Mouse (Mus musculus) embryonic facial prominence, embryonic 11.5 days (tissue): ENCODE measurements around the gene Tead3. TPM values are rescaled to one million over a fixed set of nuclear protein-coding genes. Genes with fewer than 3 reads are reported as not detected.

Experiments
- ATAC-seq: fragments of 200-750 bp; cut with Nextera tagmentation; replicated peaks from 2 replicates; pipeline ENCODE4 v1.8.0; 2017; ENCODE audit warnings: low read depth; ENCODE audit not compliant: insufficient number of reproducible peaks, low FRiP score, low TSS enrichment
- DNase-seq: peaks from one replicate; pipeline ENCODE4 v3.0.0-alpha.2; 2015; ENCODE audit warnings: low spot score
- H3K27ac ChIP-seq: fragments of 300-500 bp; sonication (generic); replicated peaks from 2 replicates; pipeline ENCODE4 v1.5.1; 2014; ENCODE audit warnings: mild to moderate bottlenecking, low read depth, low read length, control low read depth
- H3K27me3 ChIP-seq: fragments of 300-500 bp; sonication (generic); 2 replicates; pipeline ENCODE4 v1.6.1; 2014; ENCODE audit warnings: mild to moderate bottlenecking, low read length, moderate library complexity, mixed read lengths; ENCODE audit not compliant: control insufficient read depth, insufficient read depth
- H3K36me3 ChIP-seq: fragments of 300-500 bp; sonication (generic); replicated peaks from 2 replicates; pipeline ENCODE4 v1.6.1; 2014; ENCODE audit warnings: low read depth, mild to moderate bottlenecking, low read length, moderate library complexity, mixed read lengths; ENCODE audit not compliant: control insufficient read depth, insufficient read depth
- H3K4me1 ChIP-seq: fragments of 300-500 bp; sonication (generic); 2 replicates; pipeline ENCODE4 v1.6.1; 2014; ENCODE audit warnings: low read length, mixed read lengths; ENCODE audit not compliant: control insufficient read depth, insufficient read depth
- H3K4me2 ChIP-seq: fragments of 300-500 bp; sonication (generic); 2 replicates; pipeline ENCODE4 v1.6.1; 2014; ENCODE audit warnings: low read depth, mild to moderate bottlenecking, control low read depth, low read length, moderate library complexity
- H3K4me3 ChIP-seq: fragments of 300-500 bp; sonication (generic); 2 replicates; pipeline ENCODE4 v1.5.1; 2014; ENCODE audit warnings: low read depth, low read length, control low read depth
- H3K9ac ChIP-seq: fragments of 300-500 bp; sonication (generic); replicated peaks from 2 replicates; pipeline ENCODE4 v1.6.1; 2014; ENCODE audit warnings: mild to moderate bottlenecking, control low read depth, low read length
- H3K9me3 ChIP-seq: fragments of 300-500 bp; sonication (generic); replicated peaks from 2 replicates; pipeline ENCODE4 v1.6.1; 2016; ENCODE audit warnings: mild to moderate bottlenecking, low read length, inconsistent platforms, mixed read lengths; ENCODE audit not compliant: control insufficient read depth
- WGBS: fragments of 180-500 bp; shearing (Covaris S2); extraction: QIAGEN DNeasy Blood & Tissue Kit; methylation state at CpG from one replicate; pipeline ENCODE4 v1.1.7; 2014; 5-methylcytosine and 5-hydroxymethylcytosine counted together
- polyA plus RNA-seq: library from polyadenylated mRNA; unstranded; fragments of >200 nt; fragmentation: Nextera tagmentation; extraction: Ambion mirVana; gene quantifications from 2 replicates; pipeline ENCODE4 v1.2.1, GENCODE M21; 2014

The Tead3 gene
- polyA plus RNA-seq, 1 experiment from 2014 or later, result 8.6 TPM

DNA sequence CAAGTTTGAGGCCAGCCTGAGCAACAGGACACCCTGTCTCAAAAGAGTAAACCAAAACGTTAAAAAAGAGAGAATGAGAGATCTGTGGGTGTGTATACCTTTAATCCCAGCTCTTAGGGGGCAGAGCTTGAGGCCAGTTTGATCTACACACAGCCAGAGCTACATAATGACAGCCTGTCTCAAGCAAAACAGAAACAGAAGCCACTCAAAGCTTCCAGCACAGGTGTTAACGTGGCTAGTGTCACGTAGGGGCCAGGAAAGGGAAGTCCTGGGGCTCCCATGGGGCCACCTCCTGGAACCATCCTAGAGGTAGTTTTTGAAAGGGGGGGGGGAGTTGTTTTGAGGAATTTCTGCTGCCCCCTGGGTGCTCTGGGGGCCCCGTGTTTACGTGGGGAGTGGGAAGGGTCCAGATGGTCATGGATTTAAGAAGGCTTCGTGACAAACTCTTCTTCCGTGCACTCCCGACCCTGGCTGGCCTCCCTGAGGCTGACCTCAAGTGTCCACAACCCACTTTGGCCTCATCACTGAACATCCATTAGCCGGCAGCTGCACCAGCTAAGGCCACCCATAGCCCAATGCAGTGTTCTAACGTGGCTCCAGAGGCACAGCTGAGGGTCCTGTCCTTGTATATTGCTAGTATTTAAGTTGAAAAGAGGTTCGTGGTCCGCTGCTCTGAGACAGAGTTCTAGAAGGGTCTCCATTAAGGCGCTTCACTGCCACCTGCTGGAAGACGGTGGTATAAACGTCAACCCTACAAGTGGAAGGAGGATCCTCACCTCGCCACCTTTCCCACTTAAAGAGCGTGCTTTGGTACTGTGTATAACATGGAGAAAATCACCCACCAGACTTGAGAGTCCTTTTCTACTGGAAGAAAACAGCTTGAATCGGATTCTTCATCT lies 42.1 kb downstream of the Tead3 start:
- Histone ChIP-seq H3K4me2 (no peak overlapping the region), H3K27ac (no peak overlapping the region), H3K9ac (peak overlapping the region; percentile 15; the same call in 1 of the 2 replicates), H3K27me3 (no peaks in the 10 kb centered on the region), H3K9me3 (no peaks in the 10 kb centered on the region), H3K4me3 (no peak overlapping the region), H3K4me1 (no peaks in the 10 kb centered on the region), H3K36me3 (no peaks in the 10 kb centered on the region)
- ATAC-seq (0 out of 2 replicates have a peak, but pooled peaks have one; percentile 6), DNase-seq (peak; percentile 94)
- WGBS, result 16% methylated on average over 18 of the region's 18 CpGs

DNA sequence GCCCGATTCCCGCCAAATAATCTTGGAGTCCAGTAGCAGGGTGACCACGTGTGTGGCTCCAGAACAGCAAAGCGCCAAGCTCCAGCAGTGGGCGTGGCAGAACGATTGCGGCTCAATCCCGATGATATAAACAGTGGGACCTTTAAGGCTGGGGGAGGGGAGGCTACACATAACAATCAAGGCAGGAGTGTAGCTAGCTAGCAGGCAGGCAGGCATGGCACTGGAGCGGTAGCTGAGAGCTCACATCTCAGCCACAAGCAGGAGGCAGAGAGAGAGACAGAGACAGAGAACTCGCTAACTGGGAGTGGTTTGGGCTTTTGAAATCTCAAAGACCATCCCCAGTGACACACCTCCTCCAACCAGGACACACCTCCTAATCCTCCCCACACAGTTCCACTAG lies 45.4 kb downstream of the Tead3 start:
- no peaks in the 10 kb centered on the region for H3K36me3 ChIP-seq
- no peak overlapping the region for H3K9ac ChIP-seq
- no peak overlapping the region for H3K27ac ChIP-seq
- DNase-seq (no peak), ATAC-seq (no peak)
- WGBS, result 57% methylated on average over 10 of the region's 10 CpGs
- no peaks in the 10 kb centered on the region for H3K27me3 ChIP-seq
- no peak overlapping the region for H3K4me2 ChIP-seq
- H3K4me1 ChIP-seq, result peaks cover 2% of the 10 kb centered on the region; the same call in 1 of the 2 replicates
- no peak overlapping the region for H3K4me3 ChIP-seq
- no peaks in the 10 kb centered on the region for H3K9me3 ChIP-seq

DNA sequence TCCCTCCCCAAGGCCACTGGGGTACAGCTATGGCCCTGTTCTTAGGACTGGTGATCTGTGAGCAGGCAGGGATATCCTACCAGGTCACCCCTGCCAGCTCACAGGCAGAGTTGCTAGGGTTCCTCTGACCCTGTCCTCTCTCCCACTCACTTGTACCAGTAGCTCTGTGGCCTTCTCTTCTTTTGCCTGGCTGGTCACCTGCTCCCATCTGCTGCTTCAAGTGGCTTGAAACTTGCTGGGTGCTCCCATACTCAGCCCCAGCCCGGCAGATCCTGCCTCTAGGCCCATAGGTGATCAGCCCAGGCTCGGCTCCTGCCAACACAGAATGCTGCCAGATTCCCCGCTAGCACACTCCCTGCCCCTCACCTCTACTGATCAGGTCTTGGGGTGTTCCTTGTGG lies 49.8 kb downstream of the Tead3 start:
- H3K27ac ChIP-seq, result no peak overlapping the region
- H3K4me2 ChIP-seq, result no peak overlapping the region
- H3K27me3 ChIP-seq, result no peaks in the 10 kb centered on the region
- ATAC-seq (no peak), DNase-seq (no peak)
- peaks cover 5% of the 10 kb centered on the region for H3K4me1 ChIP-seq
- 65% methylated on average over 3 of the region's 3 CpGs for WGBS
- H3K9me3 ChIP-seq, result no peaks in the 10 kb centered on the region
- no peak overlapping the region for H3K9ac ChIP-seq
- H3K4me3 ChIP-seq, result no peak overlapping the region
- no peaks in the 10 kb centered on the region; the same call in 1 of the 2 replicates for H3K36me3 ChIP-seq

DNA sequence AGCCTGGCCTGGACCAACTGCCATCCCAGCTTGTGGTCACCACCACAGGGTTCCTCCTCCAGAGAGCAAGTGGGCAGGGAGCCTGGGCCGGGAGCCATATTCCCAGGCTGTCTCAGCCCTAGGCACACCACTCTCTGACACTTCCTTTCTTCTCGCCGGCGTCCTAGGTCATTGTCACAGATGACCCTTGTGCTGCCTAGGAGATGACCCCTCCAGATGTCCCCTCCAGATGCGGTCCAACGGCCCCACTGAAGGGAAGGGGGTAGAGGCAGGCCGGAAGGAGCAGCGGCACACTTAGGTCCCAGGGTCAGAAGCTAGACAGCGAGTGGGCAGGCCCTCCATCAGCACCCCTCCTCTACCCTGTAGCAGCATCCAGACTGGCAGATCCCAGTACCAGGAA lies 50.3 kb downstream of the Tead3 start:
- 21% methylated on average over 9 of the region's 9 CpGs for WGBS
- no peak overlapping the region for H3K4me2 ChIP-seq
- DNase-seq (no peak), ATAC-seq (0 out of 2 replicates have a peak, but pooled peaks have one; percentile 19)
- no peak overlapping the region for H3K4me3 ChIP-seq
- no peaks in the 10 kb centered on the region; the same call in 1 of the 2 replicates for H3K36me3 ChIP-seq
- 0 out of 2 replicates have a peak overlapping the region, but pooled peaks have one; percentile 13 for H3K9ac ChIP-seq
- H3K27me3 ChIP-seq, result no peaks in the 10 kb centered on the region
- H3K27ac ChIP-seq, result peak overlapping the region; percentile 75; the same call in 1 of the 2 replicates
- no peaks in the 10 kb centered on the region for H3K9me3 ChIP-seq
- peaks cover 5% of the 10 kb centered on the region for H3K4me1 ChIP-seq

DNA sequence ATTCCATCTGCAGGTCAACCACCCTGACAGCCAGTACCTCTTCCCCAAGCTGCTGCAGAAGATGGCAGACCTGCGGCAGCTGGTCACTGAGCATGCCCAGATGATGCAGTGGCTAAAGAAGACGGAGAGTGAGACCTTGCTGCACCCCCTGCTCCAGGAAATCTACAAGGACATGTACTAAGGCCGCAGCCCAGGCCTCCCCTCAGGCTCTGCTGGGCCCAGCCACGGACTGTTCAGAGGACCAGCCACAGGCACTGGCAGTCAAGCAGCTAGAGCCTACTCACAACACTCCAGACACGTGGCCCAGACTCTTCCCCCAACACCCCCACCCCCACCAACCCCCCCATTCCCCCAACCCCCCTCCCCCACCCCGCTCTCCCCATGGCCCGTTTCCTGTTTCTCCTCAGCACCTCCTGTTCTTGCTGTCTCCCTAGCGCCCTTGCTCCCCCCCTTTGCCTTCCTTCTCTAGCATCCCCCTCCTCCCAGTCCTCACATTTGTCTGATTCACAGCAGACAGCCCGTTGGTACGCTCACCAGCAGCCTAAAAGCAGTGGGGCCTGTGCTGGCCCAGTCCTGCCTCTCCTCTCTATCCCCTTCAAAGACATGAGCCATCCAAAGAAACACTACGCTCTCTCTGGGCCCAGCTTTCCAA lies 50.8 kb downstream of the Tead3 start:
- DNase-seq, result peak; percentile 27
- peak overlapping the region; percentile 39; the same call in 1 of the 2 replicates for H3K9ac ChIP-seq
- H3K4me1 ChIP-seq, result peaks cover 5% of the 10 kb centered on the region
- no peaks in the 10 kb centered on the region; the same call in 1 of the 2 replicates for H3K36me3 ChIP-seq
- H3K4me3 ChIP-seq, result no peak overlapping the region
- no peaks in the 10 kb centered on the region for H3K9me3 ChIP-seq
- WGBS, result 31% methylated on average over 10 of the region's 11 CpGs
- H3K27ac ChIP-seq, result peak overlapping the region; percentile 75; the same call in 1 of the 2 replicates
- no peak overlapping the region for H3K4me2 ChIP-seq
- ATAC-seq, result peak; percentile 46; the same call in 1 of the 2 replicates
- H3K27me3 ChIP-seq, result no peaks in the 10 kb centered on the region

DNA sequence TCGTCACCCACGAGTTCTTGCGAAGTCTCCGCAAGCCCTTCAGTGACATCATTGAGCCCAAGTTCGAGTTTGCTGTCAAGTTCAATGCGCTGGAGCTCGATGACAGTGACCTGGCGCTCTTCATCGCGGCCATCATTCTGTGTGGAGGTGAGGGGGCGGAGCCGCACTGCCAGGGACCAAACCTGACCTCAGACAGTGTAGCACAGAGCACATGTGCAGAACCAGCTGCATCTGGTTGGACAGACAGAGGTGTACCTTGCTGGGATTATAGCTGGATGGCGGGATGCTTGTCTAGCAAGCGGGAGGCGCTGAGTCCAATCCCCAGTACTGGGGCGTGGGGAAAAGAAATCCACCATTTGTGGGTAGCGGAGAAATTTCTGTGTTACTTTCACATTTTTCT lies 51.7 kb downstream of the Tead3 start:
- ATAC-seq, result no peak
- Histone ChIP-seq H3K9me3 (no peaks in the 10 kb centered on the region), H3K4me1 (peaks cover 5% of the 10 kb centered on the region), H3K9ac (no peak overlapping the region), H3K27ac (no peak overlapping the region), H3K4me3 (no peak overlapping the region), H3K36me3 (no peaks in the 10 kb centered on the region; the same call in 1 of the 2 replicates), H3K27me3 (no peaks in the 10 kb centered on the region), H3K4me2 (no peak overlapping the region)
- WGBS, result 96% methylated on average over 17 of the region's 17 CpGs
- no peak for DNase-seq

DNA sequence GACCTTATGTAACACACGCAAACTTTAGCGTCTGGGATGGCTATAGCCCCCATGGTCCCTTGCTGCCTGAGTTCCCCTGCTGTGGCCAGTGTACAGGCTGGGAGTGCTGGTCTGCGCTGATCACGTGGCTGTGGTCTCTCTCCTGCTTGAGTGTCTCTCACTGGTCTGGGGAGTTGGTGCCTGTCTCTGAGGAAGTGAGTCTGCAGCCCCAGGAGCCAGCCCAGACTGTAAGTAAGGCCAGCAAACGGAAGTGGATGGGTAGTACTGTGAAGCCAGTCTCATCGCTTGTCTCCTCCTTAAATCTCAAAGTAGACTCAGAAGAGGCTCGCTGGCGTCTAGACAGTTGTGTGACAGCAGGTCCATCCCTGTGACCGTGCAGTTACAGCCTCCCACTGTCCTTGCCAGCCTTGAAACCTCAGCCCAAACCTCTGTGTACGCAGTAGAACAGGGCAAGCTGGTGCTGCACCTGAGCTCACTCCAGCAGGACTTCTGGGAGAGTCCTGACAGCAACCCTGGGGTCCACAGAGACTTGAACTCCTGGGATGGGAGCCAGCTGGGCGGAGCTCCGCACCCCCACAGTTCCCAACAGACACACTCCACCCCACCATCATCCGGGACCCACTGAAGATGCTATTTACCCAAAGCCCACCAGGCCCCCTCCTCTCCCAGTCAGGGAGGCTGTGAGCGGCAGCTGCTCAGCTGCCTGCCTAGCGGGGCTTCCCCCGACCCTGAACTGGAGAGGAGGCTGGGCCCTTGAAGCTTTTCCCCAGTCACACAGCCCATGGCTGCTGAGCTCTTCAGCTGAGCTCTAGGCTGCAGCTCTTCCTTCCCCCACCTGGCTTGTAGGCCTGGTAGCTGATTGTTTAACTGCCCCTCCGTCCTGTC lies 55.9 kb downstream of the Tead3 start:
- Histone ChIP-seq H3K9ac (no peak overlapping the region), H3K27ac (no peak overlapping the region), H3K27me3 (no peaks in the 10 kb centered on the region), H3K4me1 (no peaks in the 10 kb centered on the region; the same call in 1 of the 2 replicates), H3K4me3 (no peak overlapping the region), H3K9me3 (no peaks in the 10 kb centered on the region), H3K36me3 (no peaks in the 10 kb centered on the region; the same call in 1 of the 2 replicates), H3K4me2 (no peak overlapping the region)
- ATAC-seq (no peak), DNase-seq (no peak)
- WGBS, result 65% methylated on average over 15 of the region's 17 CpGs
